Mouse (Mus musculus) 3134 (cell line): ENCODE measurements around the gene Clta.
"Not testable (repeated sequence)": the region's sequence is repeated elsewhere in the genome, so short reads cannot be mapped to it uniquely, and the experiment has no call there.

Experiments
- DNase-seq: peaks from one replicate; pipeline ENCODE4 v3.0.0-alpha.2; 2011; ENCODE audit warnings: low spot score; ENCODE audit not compliant: insufficient read length; ENCODE audit errors: extremely low read depth

Gene Clta

GRCm38 (mm10) chr4:44022766-44023165, 18.5 kb downstream of the Clta start:
- DNase-seq: no peak

DNA sequence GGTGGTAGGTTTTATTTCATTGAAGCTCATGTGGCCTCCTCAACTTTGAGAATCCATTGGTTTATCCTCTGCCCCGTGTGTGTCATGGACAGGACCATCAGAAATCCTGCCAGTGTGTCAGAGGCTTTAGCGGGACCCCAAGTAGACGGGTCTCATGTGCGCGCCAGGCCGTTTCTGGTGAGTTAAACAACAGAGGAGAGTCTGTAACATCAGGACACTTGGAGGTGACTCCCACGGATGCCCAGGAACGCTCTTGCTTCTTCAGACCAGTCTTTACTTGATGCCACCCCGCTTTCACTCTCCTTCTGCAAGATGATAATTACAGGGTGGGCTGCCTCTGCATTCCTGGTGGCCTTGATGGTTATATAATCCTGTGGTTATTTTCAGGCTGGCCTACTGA, 19.4 kb downstream of the Clta start:
- DNase-seq: no peak

DNA sequence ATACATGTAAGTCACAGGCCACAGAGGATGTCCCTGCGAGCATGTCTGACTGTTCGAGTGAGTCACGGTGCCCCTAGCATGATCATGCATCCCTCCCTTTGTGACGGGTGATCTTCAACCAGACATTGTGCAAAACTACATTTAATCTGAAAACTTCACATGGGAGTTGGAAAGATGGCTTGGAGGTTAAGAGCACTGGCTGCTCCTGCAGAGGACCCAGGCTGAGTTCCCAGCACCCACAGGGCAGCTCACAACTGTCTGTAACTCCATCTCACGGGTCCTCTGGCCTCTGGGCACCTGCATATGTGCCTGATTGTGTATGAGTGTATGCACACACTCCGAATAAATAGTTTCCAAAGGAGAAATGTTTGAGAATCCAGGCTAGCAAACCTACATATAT, 20.0 kb downstream of the Clta start:
- DNase-seq: no peak

GRCm38 (mm10) chr4:44025570-44025969, 21.3 kb downstream of the Clta start:
- no peak for DNase-seq

- DNase-seq: no peak
Observed at GRCm38 (mm10) chr4:44028303-44029135, 24.3 kb downstream of the Clta start.

- DNase-seq: no peak
Observed at GRCm38 (mm10) chr4:44029661-44030066, 25.4 kb downstream of the Clta start.

DNA sequence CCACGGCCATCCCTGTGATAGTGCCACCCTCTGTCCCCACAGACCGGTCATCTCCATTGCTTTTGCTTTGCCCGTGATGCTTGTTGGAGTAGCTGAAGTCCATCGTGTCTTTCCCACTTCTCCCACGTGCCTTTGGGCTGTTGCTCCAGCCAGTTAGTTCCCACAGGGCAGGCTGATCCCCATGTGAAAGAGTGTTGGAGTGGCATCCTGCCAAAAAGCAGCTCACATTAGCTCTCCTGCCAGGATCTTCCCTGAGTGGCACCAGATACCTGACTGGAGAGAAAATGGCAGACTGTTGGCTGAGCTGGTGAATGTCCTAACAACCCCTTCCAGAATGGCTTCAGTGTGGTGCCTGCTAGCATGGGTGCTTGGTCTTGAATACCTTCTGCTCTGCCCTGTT, 27.3 kb downstream of the Clta start:
- no peak for DNase-seq

- DNase-seq: no peak
Observed at GRCm38 (mm10) chr4:44036455-44036854, 32.2 kb downstream of the Clta start.

GRCm38 (mm10) chr4:44040802-44041201, 36.5 kb downstream of the Clta start:
- DNase-seq: no peak

DNA sequence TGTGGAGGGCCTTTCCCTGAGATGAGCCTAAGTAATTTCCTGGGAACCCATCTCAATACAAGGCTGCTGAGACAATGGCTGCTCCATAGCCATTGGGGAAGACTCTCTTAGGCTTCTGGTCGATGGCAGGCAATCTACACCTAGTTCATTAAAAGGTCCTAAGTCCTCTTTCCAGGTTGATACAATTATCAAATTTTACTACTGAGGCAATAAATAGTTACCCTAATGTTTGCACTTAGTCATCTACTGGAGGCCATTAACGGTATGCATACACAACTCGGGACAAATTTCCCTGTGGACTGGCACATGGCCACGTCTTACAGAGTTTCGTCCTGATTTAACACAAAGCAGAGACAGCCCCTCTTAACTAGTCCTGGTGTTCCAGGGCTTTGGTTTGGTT, 38.2 kb downstream of the Clta start:
- DNase-seq: no peak

DNA sequence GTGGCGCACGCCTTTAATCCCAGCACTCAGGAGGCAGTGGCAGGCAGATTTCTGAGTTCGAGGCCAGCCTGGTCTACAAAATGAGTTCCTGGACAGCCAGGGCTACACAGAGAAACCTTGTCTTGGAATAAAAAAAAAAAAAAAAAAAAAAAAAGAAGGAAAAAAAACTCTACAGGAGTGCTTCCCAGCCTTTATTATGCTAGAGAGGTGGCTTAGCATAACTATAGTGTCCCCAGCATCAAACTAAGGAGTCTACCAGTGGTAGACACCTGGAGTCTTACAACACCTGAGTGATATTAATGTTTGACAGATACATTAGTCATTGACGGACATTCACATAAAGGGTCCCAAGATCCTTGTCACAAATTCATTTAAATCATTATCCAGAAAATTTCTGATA, 38.9 kb downstream of the Clta start:
- not testable (repeated sequence) for DNase-seq

DNA sequence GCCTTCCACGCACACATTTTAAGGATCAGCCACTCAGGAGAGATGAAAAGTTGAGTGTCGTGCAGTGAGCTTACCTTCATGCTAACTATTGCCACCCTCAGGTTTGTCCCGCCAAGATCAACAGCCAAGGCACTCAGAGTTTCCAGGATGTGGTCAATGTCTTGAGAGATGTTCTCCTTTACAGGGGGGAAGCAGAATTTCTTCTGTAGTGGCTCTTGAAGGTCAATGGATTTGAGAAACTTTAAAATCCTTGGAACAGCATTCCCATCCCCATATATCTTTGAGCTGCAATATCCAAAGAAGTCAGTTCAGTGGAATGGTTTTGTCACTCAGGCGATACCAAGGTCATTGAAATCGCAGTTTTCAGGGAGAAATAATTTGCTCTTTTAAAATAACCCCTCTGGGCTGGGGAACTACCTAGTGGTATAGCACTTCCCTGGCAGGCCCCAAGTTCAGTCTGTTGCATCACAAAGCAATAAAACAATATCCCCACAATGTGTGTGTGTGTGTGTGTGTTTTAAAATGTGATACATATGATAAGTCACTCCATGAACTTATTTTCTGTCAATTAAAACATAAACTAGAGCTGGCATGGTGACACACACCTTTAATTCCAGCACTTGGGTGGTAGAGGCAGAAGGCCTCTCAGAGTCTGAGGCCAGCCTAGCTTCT, 40.6 kb downstream of the Clta start:
- no peak for DNase-seq

DNA sequence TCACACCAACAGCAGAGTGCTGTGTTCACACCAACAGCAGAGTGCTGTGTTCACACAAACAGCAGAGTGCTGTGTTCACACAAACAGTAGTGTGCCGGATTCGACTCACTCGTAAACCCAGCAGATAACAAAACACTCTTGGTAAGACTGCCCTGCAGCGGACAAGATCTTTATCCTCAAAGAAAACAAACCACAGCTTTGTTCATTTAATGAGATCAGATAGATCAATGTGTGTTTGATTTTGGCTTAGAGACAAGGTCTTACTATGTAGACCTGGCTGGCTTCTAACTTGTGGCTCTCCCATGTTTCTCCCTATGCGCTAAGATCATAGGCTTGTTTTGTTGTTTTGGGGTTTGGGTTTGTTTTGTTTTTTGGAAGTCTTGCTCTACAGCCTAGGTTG, 41.8 kb downstream of the Clta start:
- no peak for DNase-seq

GRCm38 (mm10) chr4:44049812-44050211, 45.6 kb downstream of the Clta start:
- no peak for DNase-seq

GRCm38 (mm10) chr4:44059674-44060073, 55.4 kb downstream of the Clta start:
- no peak for DNase-seq

GRCm38 (mm10) chr4:44062062-44062461, 57.8 kb downstream of the Clta start:
- DNase-seq: no peak

GRCm38 (mm10) chr4:44062816-44063215, 58.6 kb downstream of the Clta start:
- no peak for DNase-seq

DNA sequence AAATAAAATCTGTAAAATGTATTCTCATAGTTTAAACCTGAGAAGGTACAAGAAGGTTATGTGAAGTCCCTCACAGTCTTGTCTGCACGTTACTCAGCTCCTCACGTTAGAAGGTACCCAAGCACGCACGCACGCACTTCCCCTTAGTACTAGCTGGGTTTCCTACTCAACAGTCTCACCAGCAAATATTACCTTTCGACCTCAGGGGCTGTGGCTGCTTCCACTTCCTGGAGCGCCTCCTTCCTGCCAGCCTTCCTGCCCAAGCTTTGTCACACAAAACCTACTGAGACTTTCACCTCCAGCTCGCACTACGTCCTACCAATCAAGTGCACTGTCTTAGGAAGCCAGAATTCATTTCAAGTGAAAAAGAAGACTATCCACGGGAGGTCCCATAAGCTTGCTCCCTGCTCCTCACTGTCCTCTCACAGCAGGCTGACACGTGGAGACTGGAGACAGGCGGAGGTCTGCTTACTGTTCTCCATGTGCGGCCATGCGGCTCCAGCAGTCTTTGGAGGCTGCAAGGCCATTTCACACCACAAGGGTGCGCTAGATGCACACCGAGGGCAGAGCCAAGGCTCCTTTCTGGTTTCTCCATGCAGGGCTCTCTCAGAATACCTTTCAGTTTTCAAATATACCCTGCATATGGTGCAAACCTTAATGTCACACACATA, 61.2 kb downstream of the Clta start:
- peak; percentile 58 for DNase-seq

DNA sequence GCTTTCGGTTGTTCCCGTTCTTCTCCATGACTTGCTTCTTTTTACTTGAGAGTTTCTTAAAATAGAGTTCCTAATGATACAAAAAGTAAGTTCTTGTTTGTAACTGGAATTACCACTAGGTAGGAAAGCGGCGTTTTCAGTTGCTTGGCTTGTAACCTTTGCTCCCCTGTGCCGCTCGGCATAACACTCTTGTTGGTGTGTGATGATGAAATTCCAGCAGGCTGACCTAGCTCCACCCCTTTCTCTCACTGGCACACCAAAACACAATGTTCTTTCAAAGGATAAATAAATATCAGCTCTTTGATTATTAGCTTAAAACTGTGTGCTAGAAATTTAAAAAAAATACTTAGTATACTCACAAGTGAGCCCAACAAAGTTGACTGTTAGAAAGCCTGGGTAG, 62.6 kb downstream of the Clta start:
- DNase-seq: no peak

- no peak for DNase-seq
Observed at GRCm38 (mm10) chr4:44068736-44069135, 64.5 kb downstream of the Clta start.

DNA sequence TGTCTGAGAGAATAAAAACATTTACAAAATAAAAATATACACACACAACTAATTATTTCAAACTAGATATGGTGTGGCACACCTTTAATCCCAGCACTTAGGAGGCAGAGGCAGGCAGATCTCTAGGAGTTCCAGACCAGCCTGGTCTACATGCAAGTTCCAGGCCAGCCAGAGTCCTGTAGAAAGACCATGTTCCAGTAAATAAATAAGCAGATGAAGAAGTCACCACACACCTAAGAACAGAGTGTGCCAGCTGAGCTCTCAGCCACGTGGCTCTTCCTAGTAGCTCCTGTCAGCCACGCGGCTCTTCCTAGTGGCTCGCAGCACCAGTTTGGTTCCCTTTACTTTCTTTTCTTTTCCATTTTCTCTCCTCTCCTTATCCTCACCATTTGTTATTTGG, 65.2 kb downstream of the Clta start:
- no peak for DNase-seq

GRCm38 (mm10) chr4:44070641-44071040, 66.4 kb downstream of the Clta start:
- DNase-seq: no peak
